Mouse (Mus musculus): ENCODE measurements around the gene Tnrc6b. TPM values are rescaled to one million over a fixed set of nuclear protein-coding genes. Genes with fewer than 3 reads are reported as not detected.

Tnrc6b gene
- polyA plus RNA-seq, 1 experiment from 2014 or later: 41.6 TPM

GRCm38 (mm10) chr15:80936686-80937085 lies 225.6 kb downstream of the Tnrc6b start:
- Histone ChIP-seq H3K27ac (ENCODE audit: low read length) (no peak overlapping the region), H3K9me3 (ENCODE audit: control insufficient read depth, low read length) (no peaks in the 10 kb centered on the region), H3K4me2 (ENCODE audit: low read length) (no peak overlapping the region), H3K36me3 (ENCODE audit: control insufficient read depth, insufficient read depth) (peaks cover 7% of the 10 kb centered on the region), H3K4me1 (replicated peaks; ENCODE audit: control insufficient read depth, insufficient read depth, low read length) (no peaks in the 10 kb centered on the region), H3K9ac (replicated peaks; ENCODE audit: low read depth, low read length) (no peak overlapping the region), H3K27me3 (replicated peaks; ENCODE audit: control insufficient read depth, insufficient read depth, low read length) (no peaks in the 10 kb centered on the region), H3K4me3 (replicated peaks; ENCODE audit: low read length) (no peak overlapping the region)
- 71% methylated on average over 3 of the region's 3 CpGs for WGBS
- no peak for ATAC-seq

- Histone ChIP-seq H3K4me1 (replicated peaks; ENCODE audit: control insufficient read depth, insufficient read depth, low read length) (no peaks in the 10 kb centered on the region), H3K4me3 (replicated peaks; ENCODE audit: low read length) (no peak overlapping the region), H3K9ac (replicated peaks; ENCODE audit: low read depth, low read length) (no peak overlapping the region), H3K27me3 (replicated peaks; ENCODE audit: control insufficient read depth, insufficient read depth, low read length) (no peaks in the 10 kb centered on the region), H3K36me3 (ENCODE audit: control insufficient read depth, insufficient read depth) (peaks cover 3% of the 10 kb centered on the region; the same call in 1 of the 2 replicates), H3K4me2 (ENCODE audit: low read length) (no peak overlapping the region), H3K9me3 (ENCODE audit: control insufficient read depth, low read length) (no peaks in the 10 kb centered on the region), H3K27ac (ENCODE audit: low read length) (no peak overlapping the region)
- 89% methylated on average over 4 of the region's 4 CpGs for WGBS
- no peak for ATAC-seq
Measured at GRCm38 (mm10) chr15:80938615-80939014, 227.5 kb downstream of the Tnrc6b start.

- Histone ChIP-seq H3K9me3 (ENCODE audit: control insufficient read depth, low read length) (no peaks in the 10 kb centered on the region), H3K36me3 (ENCODE audit: control insufficient read depth, insufficient read depth) (0 out of 2 replicates have a peak, but pooled peaks cover 2% of the 10 kb centered on the region), H3K27me3 (replicated peaks; ENCODE audit: control insufficient read depth, insufficient read depth, low read length) (no peaks in the 10 kb centered on the region), H3K9ac (replicated peaks; ENCODE audit: low read depth, low read length) (no peak overlapping the region), H3K4me2 (ENCODE audit: low read length) (no peak overlapping the region), H3K4me1 (replicated peaks; ENCODE audit: control insufficient read depth, insufficient read depth, low read length) (no peaks in the 10 kb centered on the region), H3K27ac (ENCODE audit: low read length) (no peak overlapping the region), H3K4me3 (replicated peaks; ENCODE audit: low read length) (no peak overlapping the region)
- no peak for ATAC-seq
- 87% methylated on average over 5 of the region's 5 CpGs for WGBS
Measured at GRCm38 (mm10) chr15:80939401-80939800, 228.3 kb downstream of the Tnrc6b start.

GRCm38 (mm10) chr15:80941468-80942040 lies 230.4 kb downstream of the Tnrc6b start:
- no peak for ATAC-seq
- H3K4me2 ChIP-seq (ENCODE audit: low read length): no peak overlapping the region
- WGBS: 78% methylated on average over 6 of the region's 6 CpGs

GRCm38 (mm10) chr15:80945851-80946250 lies 234.7 kb downstream of the Tnrc6b start:
- ATAC-seq: no peak
- 52% methylated on average over 3 of the region's 3 CpGs for WGBS
- Histone ChIP-seq H3K27ac (ENCODE audit: low read length) (no peak overlapping the region), H3K27me3 (replicated peaks; ENCODE audit: control insufficient read depth, insufficient read depth, low read length) (no peaks in the 10 kb centered on the region), H3K4me2 (ENCODE audit: low read length) (no peak overlapping the region), H3K9ac (replicated peaks; ENCODE audit: low read depth, low read length) (no peak overlapping the region), H3K9me3 (ENCODE audit: control insufficient read depth, low read length) (no peaks in the 10 kb centered on the region), H3K4me1 (replicated peaks; ENCODE audit: control insufficient read depth, insufficient read depth, low read length) (peaks cover 12% of the 10 kb centered on the region), H3K4me3 (replicated peaks; ENCODE audit: low read length) (no peak overlapping the region), H3K36me3 (ENCODE audit: control insufficient read depth, insufficient read depth) (no peaks in the 10 kb centered on the region)

More at GRCm38 (mm10) chr15:80941468-80942040, 230.4 kb downstream of the Tnrc6b start:
- Histone ChIP-seq H3K27me3 (replicated peaks; ENCODE audit: control insufficient read depth, insufficient read depth, low read length) (no peaks in the 10 kb centered on the region), H3K27ac (ENCODE audit: low read length) (no peak overlapping the region), H3K9me3 (ENCODE audit: control insufficient read depth, low read length) (no peaks in the 10 kb centered on the region), H3K36me3 (ENCODE audit: control insufficient read depth, insufficient read depth) (no peaks in the 10 kb centered on the region), H3K4me1 (replicated peaks; ENCODE audit: control insufficient read depth, insufficient read depth, low read length) (no peaks in the 10 kb centered on the region), H3K9ac (replicated peaks; ENCODE audit: low read depth, low read length) (no peak overlapping the region), H3K4me3 (replicated peaks; ENCODE audit: low read length) (no peak overlapping the region)

- peaks cover 6% of the 10 kb centered on the region for H3K36me3 ChIP-seq (ENCODE audit: control insufficient read depth, insufficient read depth)
- peak; percentile 97 for ATAC-seq
- no peaks in the 10 kb centered on the region for H3K27me3 ChIP-seq (replicated peaks; ENCODE audit: control insufficient read depth, insufficient read depth, low read length)
- peaks cover 12% of the 10 kb centered on the region for H3K4me1 ChIP-seq (replicated peaks; ENCODE audit: control insufficient read depth, insufficient read depth, low read length)
- peak within 1 kb of the TSS; percentile 98 for H3K4me3 ChIP-seq (replicated peaks; ENCODE audit: low read length)
- H3K4me2 ChIP-seq (ENCODE audit: low read length): peak within 1 kb of the TSS; percentile 79
- H3K9me3 ChIP-seq (ENCODE audit: control insufficient read depth, low read length): no peaks in the 10 kb centered on the region
- H3K9ac ChIP-seq (replicated peaks; ENCODE audit: low read depth, low read length): peak within 1 kb of the TSS; percentile 77
- WGBS: under 1% methylated on average over 63 of the region's 63 CpGs
- H3K27ac ChIP-seq (ENCODE audit: low read length): peak within 1 kb of the TSS; percentile 77
Measured at GRCm38 (mm10) chr15:80948145-80949135, 237.3 kb downstream of the Tnrc6b start, which contains the start of gene Adsl. Adsl (plus strand) TSS chr15:80948490.

- Histone ChIP-seq H3K27me3 (replicated peaks; ENCODE audit: control insufficient read depth, insufficient read depth, low read length) (no peaks in the 10 kb centered on the region), H3K4me3 (replicated peaks; ENCODE audit: low read length) (peak overlapping the region; percentile 98), H3K4me2 (ENCODE audit: low read length) (peak overlapping the region; percentile 79), H3K9ac (replicated peaks; ENCODE audit: low read depth, low read length) (no peak overlapping the region), H3K4me1 (replicated peaks; ENCODE audit: control insufficient read depth, insufficient read depth, low read length) (peaks cover 12% of the 10 kb centered on the region), H3K27ac (ENCODE audit: low read length) (no peak overlapping the region), H3K9me3 (ENCODE audit: control insufficient read depth, low read length) (no peaks in the 10 kb centered on the region), H3K36me3 (ENCODE audit: control insufficient read depth, insufficient read depth) (peaks cover 8% of the 10 kb centered on the region)
- no peak for ATAC-seq
- 56% methylated on average over 4 of the region's 4 CpGs for whole genome bisulfite sequencing
Measured at GRCm38 (mm10) chr15:80949431-80949830, 238.3 kb downstream of the Tnrc6b start.

GRCm38 (mm10) chr15:80950055-80950454 lies 238.9 kb downstream of the Tnrc6b start:
- Histone ChIP-seq H3K4me1 (replicated peaks; ENCODE audit: control insufficient read depth, insufficient read depth, low read length) (peaks cover 12% of the 10 kb centered on the region), H3K4me2 (ENCODE audit: low read length) (no peak overlapping the region), H3K4me3 (replicated peaks; ENCODE audit: low read length) (no peak overlapping the region), H3K27me3 (replicated peaks; ENCODE audit: control insufficient read depth, insufficient read depth, low read length) (no peaks in the 10 kb centered on the region), H3K9ac (replicated peaks; ENCODE audit: low read depth, low read length) (no peak overlapping the region), H3K9me3 (ENCODE audit: control insufficient read depth, low read length) (no peaks in the 10 kb centered on the region), H3K27ac (ENCODE audit: low read length) (no peak overlapping the region), H3K36me3 (ENCODE audit: control insufficient read depth, insufficient read depth) (peaks cover 8% of the 10 kb centered on the region)
- ATAC-seq: no peak
- WGBS: 91% methylated on average over 7 of the region's 7 CpGs

- Histone ChIP-seq H3K9me3 (ENCODE audit: control insufficient read depth, low read length) (no peaks in the 10 kb centered on the region), H3K9ac (replicated peaks; ENCODE audit: low read depth, low read length) (no peak overlapping the region), H3K27me3 (replicated peaks; ENCODE audit: control insufficient read depth, insufficient read depth, low read length) (no peaks in the 10 kb centered on the region), H3K4me3 (replicated peaks; ENCODE audit: low read length) (no peak overlapping the region), H3K4me2 (ENCODE audit: low read length) (no peak overlapping the region), H3K36me3 (ENCODE audit: control insufficient read depth, insufficient read depth) (peaks cover 18% of the 10 kb centered on the region), H3K27ac (ENCODE audit: low read length) (no peak overlapping the region), H3K4me1 (replicated peaks; ENCODE audit: control insufficient read depth, insufficient read depth, low read length) (peaks cover 11% of the 10 kb centered on the region)
- no peak for ATAC-seq
- WGBS: 90% methylated on average over 9 of the region's 9 CpGs
Measured at GRCm38 (mm10) chr15:80953971-80954370, 242.9 kb downstream of the Tnrc6b start.

All from forebrain, embryonic 16.5 days (tissue).